Comparison of ENCODE assay signal across 9 mouse cellular contexts in the genomic region with DNA sequence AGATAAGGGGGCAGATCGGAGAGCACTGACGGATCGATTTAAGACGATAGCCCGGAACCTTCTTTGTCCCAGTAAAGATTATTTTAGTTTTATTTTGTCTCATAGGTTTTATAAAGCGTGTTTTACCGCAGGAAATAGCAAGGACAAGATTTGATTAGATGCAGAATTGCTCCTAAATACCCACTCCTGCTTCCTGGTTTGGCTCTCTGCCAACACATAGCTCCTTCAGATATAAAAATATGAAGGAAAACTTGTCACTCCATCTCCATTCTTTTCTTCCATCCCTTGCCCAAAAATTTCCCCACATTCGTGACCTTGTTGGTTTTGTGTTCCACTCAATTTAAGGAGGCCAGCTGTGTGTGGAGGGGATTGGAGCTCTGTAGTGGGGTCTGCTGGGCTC. TPM values are rescaled to one million over a fixed set of nuclear protein-coding genes. Genes with fewer than 3 reads are reported as not detected.
A peak's percentile ranks its signal among the peaks of the same experiment; 100 is the strongest.
DNase-seq lines count a peak whose midpoint lies in the region; ATAC-seq lines count a peak whose summit lies in the region.
"Had no signal": no experiment of that assay in that cellular context is flagged by ENCODE, and none has a peak within 500 bp of the region (broad histone marks: within the 10 kb centered on the region; RNA-seq: fewer than 3 reads in every experiment).

No protein-coding gene starts in this region.

- no peaks in the 10 kb centered on the region for H3K4me1 ChIP-seq in liver, embryonic 11.5 days (replicated peaks; ENCODE audit: control insufficient read depth, insufficient read depth, low read length)
- peaks cover 9% of the 10 kb centered on the region for H3K4me1 ChIP-seq in embryonic facial prominence, embryonic 13.5 days
- peaks cover 4% of the 10 kb centered on the region; the same call in 1 of the 2 replicates for H3K4me1 ChIP-seq in intestine, embryonic 15.5 days (replicated peaks)
- peaks cover 26% of the 10 kb centered on the region for H3K4me1 ChIP-seq in neural tube, embryonic 13.5 days (replicated peaks)

- H3K4me2 ChIP-seq in liver, embryonic 11.5 days = peak overlapping the region; percentile 100
- H3K4me2 ChIP-seq in embryonic facial prominence, embryonic 13.5 days = peak overlapping the region; percentile 100
- H3K4me2 ChIP-seq in intestine, embryonic 15.5 days (replicated peaks) = peak overlapping the region; percentile 100
- peak overlapping the region; percentile 96 for H3K4me2 ChIP-seq in neural tube, embryonic 13.5 days

- H3K4me3 ChIP-seq in liver, embryonic 11.5 days (ENCODE audit: low read depth, low read length) = peak overlapping the region; percentile 73
- peak overlapping the region; percentile 70 for H3K4me3 ChIP-seq in embryonic facial prominence, embryonic 13.5 days
- H3K4me3 ChIP-seq in intestine, embryonic 15.5 days (replicated peaks) = peak overlapping the region; percentile 72
- peak overlapping the region; percentile 69 for H3K4me3 ChIP-seq in neural tube, embryonic 13.5 days

- no peak for DNase-seq in liver, embryonic 11.5 days (ENCODE audit: low spot score)
- no peak for DNase-seq in liver
- no peak for DNase-seq in ovary, postnatal 14 days (ENCODE audit: low spot score)
- no peak for DNase-seq in cerebellum, adult 9-10 months
- DNase-seq in kidney, adult 18-20 months = no peak
- DNase-seq: adrenal gland, postnatal 10 days had no signal

- H3K27me3 ChIP-seq in liver, embryonic 11.5 days (replicated peaks; ENCODE audit: control insufficient read depth, insufficient read depth, low read length) = peaks cover 14% of the 10 kb centered on the region
- H3K27me3 ChIP-seq in embryonic facial prominence, embryonic 13.5 days = peaks cover 29% of the 10 kb centered on the region
- H3K27me3 ChIP-seq in intestine, embryonic 15.5 days (replicated peaks) = peaks cover 6% of the 10 kb centered on the region; the same call in 1 of the 2 replicates
- H3K27me3 ChIP-seq in neural tube, embryonic 13.5 days = peaks cover 9% of the 10 kb centered on the region; the same call in 1 of the 2 replicates

- H3K27ac ChIP-seq in liver, embryonic 11.5 days (ENCODE audit: low read depth, low read length) = no peak overlapping the region
- H3K27ac ChIP-seq in embryonic facial prominence, embryonic 13.5 days = no peak overlapping the region
- H3K27ac ChIP-seq in intestine, embryonic 15.5 days = no peak overlapping the region
- H3K27ac ChIP-seq in neural tube, embryonic 13.5 days (replicated peaks) = no peak overlapping the region

- WGBS in liver, embryonic 11.5 days = 7% methylated on average over 8 of the region's 8 CpGs
- WGBS in embryonic facial prominence, embryonic 13.5 days = 6% methylated on average over 8 of the region's 8 CpGs
- 8% methylated on average over 8 of the region's 8 CpGs for WGBS in intestine, embryonic 15.5 days
- WGBS in neural tube, embryonic 13.5 days = 7% methylated on average over 8 of the region's 8 CpGs

- H3K9ac ChIP-seq in liver, embryonic 11.5 days (ENCODE audit: low read depth, low read length) = no peak overlapping the region
- peak overlapping the region; percentile 72; the same call in 1 of the 2 replicates for H3K9ac ChIP-seq in embryonic facial prominence, embryonic 13.5 days
- no peak overlapping the region for H3K9ac ChIP-seq in intestine, embryonic 15.5 days
- peak overlapping the region; percentile 82 for H3K9ac ChIP-seq in neural tube, embryonic 13.5 days

- no peak for ATAC-seq in liver, embryonic 11.5 days (replicated peaks; ENCODE audit: low FRiP score)
- no peak for ATAC-seq in embryonic facial prominence, embryonic 13.5 days (ENCODE audit: insufficient number of reproducible peaks, insufficient read depth, low FRiP score, low TSS enrichment, low read depth)
- no peak for ATAC-seq in intestine, embryonic 15.5 days
- ATAC-seq in neural tube, embryonic 13.5 days (ENCODE audit: low read depth) = no peak

- no peaks in the 10 kb centered on the region for H3K36me3 ChIP-seq in liver, embryonic 11.5 days (ENCODE audit: control insufficient read depth, insufficient read depth, low read length)
- H3K36me3 ChIP-seq in embryonic facial prominence, embryonic 13.5 days = no peaks in the 10 kb centered on the region
- H3K36me3 ChIP-seq in intestine, embryonic 15.5 days = no peaks in the 10 kb centered on the region
- no peaks in the 10 kb centered on the region for H3K36me3 ChIP-seq in neural tube, embryonic 13.5 days

- H3K9me3 ChIP-seq in liver, embryonic 11.5 days (ENCODE audit: control insufficient read depth, low read length) = no peaks in the 10 kb centered on the region
- H3K9me3 ChIP-seq in embryonic facial prominence, embryonic 13.5 days = no peaks in the 10 kb centered on the region
- no peaks in the 10 kb centered on the region for H3K9me3 ChIP-seq in intestine, embryonic 15.5 days
- no peaks in the 10 kb centered on the region for H3K9me3 ChIP-seq in neural tube, embryonic 13.5 days

RNA-seq across cellular contexts. Expression of gene Lrp11, which starts 1.2 kb away (rescaled TPM):
- 1.8 and 2.3 TPM in 2 replicates for polyA plus RNA-seq in liver, embryonic 11.5 days (2014; fragmentation: Nextera tagmentation; extraction: Ambion mirVana)
- polyA plus RNA-seq in embryonic facial prominence, embryonic 13.5 days (2015; fragmentation: Nextera tagmentation; extraction: Ambion mirVana) = 2.4 and 2.6 TPM in 2 replicates
- polyA plus RNA-seq in intestine, embryonic 15.5 days (2015; fragmentation: Nextera tagmentation; extraction: Ambion mirVana) = 6.8 and 6.9 TPM in 2 replicates
- polyA plus RNA-seq in neural tube, embryonic 13.5 days (2015; fragmentation: Nextera tagmentation; extraction: Ambion mirVana) = 31.1 and 31.7 TPM in 2 replicates

Comparison
In these comparisons a context has a peak if more than half of its experiments do, and no peak if none do; other contexts are left out.
1. H3K9ac ChIP-seq: peak in embryonic facial prominence, embryonic 13.5 days (single experiment) and neural tube, embryonic 13.5 days (single experiment); none in liver, embryonic 11.5 days (single experiment) and intestine, embryonic 15.5 days (single experiment).
2. Peak in every context shown above with its lines, with median percentiles within 50 percentile points of each other: H3K4me2 ChIP-seq and H3K4me3 ChIP-seq.